Mouse (Mus musculus) midbrain, embryonic 16.5 days (tissue): ENCODE data around the gene Sh3tc1. TPM values are rescaled to one million over a fixed set of nuclear protein-coding genes. Genes with fewer than 3 reads are reported as not detected.

Experiments used
- ATAC-seq: fragments of 200-750 bp; cut with Nextera tagmentation; 2 replicates; pipeline ENCODE4 v1.8.0; 2017; ENCODE audit warnings: moderate TSS enrichment
- H3K27ac ChIP-seq: fragments of 300-500 bp; sonication (generic); 2 replicates; pipeline ENCODE4 v1.5.1; 2014; ENCODE audit warnings: mild to moderate bottlenecking, low read length, mixed read lengths
- H3K27me3 ChIP-seq: fragments of 300-500 bp; sonication (generic); 2 replicates; pipeline ENCODE4 v1.6.1; 2014; ENCODE audit warnings: low read depth, low read length, mixed read lengths; ENCODE audit not compliant: control insufficient read depth, insufficient read depth
- H3K36me3 ChIP-seq: fragments of 300-500 bp; sonication (generic); 2 replicates; pipeline ENCODE4 v1.6.1; 2014; ENCODE audit warnings: mild to moderate bottlenecking, low read length, moderate library complexity, mixed read lengths; ENCODE audit not compliant: control insufficient read depth, insufficient read depth
- H3K4me1 ChIP-seq: fragments of 300-500 bp; sonication (generic); 2 replicates; pipeline ENCODE4 v1.6.1; 2014; ENCODE audit warnings: mild to moderate bottlenecking, low read length, mixed read lengths; ENCODE audit not compliant: control insufficient read depth, insufficient read depth
- H3K4me2 ChIP-seq: fragments of 300-500 bp; sonication (generic); 2 replicates; pipeline ENCODE4 v1.6.1; 2014; ENCODE audit warnings: mild to moderate bottlenecking, low read length, mixed read lengths
- H3K4me3 ChIP-seq: fragments of 300-500 bp; sonication (generic); 2 replicates; pipeline ENCODE4 v1.5.1; 2014; ENCODE audit warnings: low read depth, mild to moderate bottlenecking, low read length, moderate library complexity, mixed read lengths
- H3K9ac ChIP-seq: fragments of 300-500 bp; sonication (generic); 2 replicates; pipeline ENCODE4 v1.6.1; 2014; ENCODE audit warnings: low read depth, low read length, mixed read lengths
- H3K9me3 ChIP-seq: fragments of 300-500 bp; sonication (generic); replicated peaks from 2 replicates; pipeline ENCODE4 v1.6.1; 2014; ENCODE audit warnings: mild to moderate bottlenecking, low read length, mixed read lengths; ENCODE audit not compliant: control insufficient read depth, poor library complexity, severe bottlenecking
- WGBS: fragments of 180-500 bp; shearing (Covaris S2); extraction: QIAGEN DNeasy Blood & Tissue Kit; methylation state at CpG from one replicate; pipeline ENCODE4 v1.1.7; 2014; 5-methylcytosine and 5-hydroxymethylcytosine counted together
- polyA plus RNA-seq: library from polyadenylated mRNA; unstranded; fragments of >200 nt; fragmentation: Nextera tagmentation; extraction: Ambion mirVana; gene quantifications from 2 replicates; pipeline ENCODE4 v1.2.1, GENCODE M21; 2015

The Sh3tc1 gene
- polyA plus RNA-seq, 1 experiment from 2014 or later = 1.8 TPM

DNA sequence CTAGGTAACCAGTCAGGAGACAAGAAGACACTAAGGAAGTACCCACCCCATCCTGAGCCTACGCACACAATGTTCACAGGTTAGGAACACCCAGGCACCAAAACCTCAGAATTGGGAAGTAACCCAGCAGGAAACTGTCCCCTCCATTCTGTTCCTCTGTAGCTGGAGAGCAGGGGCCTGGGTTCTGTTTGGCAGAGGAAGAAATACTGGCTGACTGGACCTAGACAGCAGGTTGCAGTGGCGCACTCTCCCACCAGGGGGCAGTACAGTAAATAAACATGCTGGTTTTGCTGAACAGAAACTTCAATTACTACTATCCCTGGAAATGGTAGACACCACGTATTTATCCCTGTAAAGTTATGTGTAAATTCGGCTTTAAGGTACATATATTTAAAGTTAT, 7.1 kb upstream of the Sh3tc1 start:
- Histone ChIP-seq H3K27ac (no peak overlapping the region), H3K36me3 (no peaks in the 10 kb centered on the region), H3K4me1 (no peaks in the 10 kb centered on the region), H3K9ac (no peak overlapping the region), H3K9me3 (no peaks in the 10 kb centered on the region), H3K4me2 (no peak overlapping the region), H3K4me3 (no peak overlapping the region), H3K27me3 (no peaks in the 10 kb centered on the region)
- WGBS = 33% methylated on average over 4 of the region's 4 CpGs
- no peak for ATAC-seq

DNA sequence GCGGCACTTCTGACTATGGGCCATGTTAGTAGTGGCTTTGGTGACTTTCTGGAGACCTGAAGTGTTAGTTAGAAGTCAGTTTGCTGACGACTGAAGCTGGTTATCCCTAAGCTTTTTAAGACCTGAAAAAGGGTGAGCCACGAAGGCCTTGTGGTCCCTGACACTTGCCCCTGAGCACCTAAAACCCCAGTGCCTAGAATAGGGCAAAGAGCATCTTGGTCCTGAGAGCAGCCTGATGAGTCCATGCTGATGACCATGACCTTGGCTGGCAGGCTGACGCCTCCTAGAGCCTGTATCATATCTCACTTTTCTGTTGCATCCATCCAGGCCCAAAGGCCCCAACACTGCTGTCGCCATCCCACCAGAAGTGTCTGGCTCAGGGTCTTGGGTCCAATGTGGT, 5.6 kb upstream of the Sh3tc1 start:
- H3K27me3 ChIP-seq = peaks cover 7% of the 10 kb centered on the region; the same call in 1 of the 2 replicates
- H3K4me2 ChIP-seq = no peak overlapping the region
- H3K9me3 ChIP-seq = no peaks in the 10 kb centered on the region
- 87% methylated on average over 5 of the region's 5 CpGs for WGBS
- H3K4me1 ChIP-seq = no peaks in the 10 kb centered on the region; the same call in 1 of the 2 replicates
- no peak for ATAC-seq
- no peaks in the 10 kb centered on the region for H3K36me3 ChIP-seq
- H3K9ac ChIP-seq = no peak overlapping the region
- H3K4me3 ChIP-seq = no peak overlapping the region
- H3K27ac ChIP-seq = no peak overlapping the region

DNA sequence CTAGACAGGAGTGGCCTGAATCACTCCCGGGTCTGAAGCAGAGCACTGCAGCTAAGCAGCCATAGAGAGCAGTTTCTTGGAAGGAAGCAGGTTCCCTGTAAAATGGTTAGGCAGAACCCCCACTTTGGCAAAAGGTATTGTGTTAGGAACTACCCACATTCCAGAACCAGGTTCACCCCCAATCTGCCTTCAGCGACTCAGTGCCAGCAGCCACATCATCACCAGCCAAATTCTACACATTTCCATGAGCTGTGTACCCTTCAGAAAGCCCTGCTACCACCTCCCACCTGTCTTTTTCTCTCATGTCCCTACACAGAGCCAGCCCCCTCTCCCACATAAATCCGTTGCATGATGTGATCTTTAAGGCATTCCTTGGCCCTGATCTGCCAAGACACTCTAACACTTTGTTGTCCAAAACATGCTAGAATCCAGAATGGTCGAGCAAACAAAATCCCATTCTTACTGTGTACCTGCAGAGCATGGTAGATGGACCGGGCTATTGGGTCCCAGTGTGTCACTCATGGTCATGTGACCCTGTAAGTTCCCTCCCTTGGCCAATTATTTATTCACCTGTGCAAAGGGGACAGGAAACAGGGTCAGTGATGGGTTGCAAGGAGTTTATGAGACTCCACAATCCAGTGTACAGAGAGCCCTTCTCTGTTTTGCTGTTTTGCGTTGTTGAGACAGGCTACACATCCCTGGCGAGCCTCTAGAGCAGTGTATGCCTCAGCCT, 4.4 kb upstream of the Sh3tc1 start:
- Histone ChIP-seq H3K27me3 (peaks cover 8% of the 10 kb centered on the region; the same call in 1 of the 2 replicates), H3K4me2 (no peak overlapping the region), H3K4me3 (no peak overlapping the region), H3K27ac (no peak overlapping the region), H3K36me3 (no peaks in the 10 kb centered on the region), H3K9me3 (no peaks in the 10 kb centered on the region), H3K9ac (no peak overlapping the region), H3K4me1 (no peaks in the 10 kb centered on the region; the same call in 1 of the 2 replicates)
- WGBS = 86% methylated on average over 7 of the region's 7 CpGs
- no peak for ATAC-seq

DNA sequence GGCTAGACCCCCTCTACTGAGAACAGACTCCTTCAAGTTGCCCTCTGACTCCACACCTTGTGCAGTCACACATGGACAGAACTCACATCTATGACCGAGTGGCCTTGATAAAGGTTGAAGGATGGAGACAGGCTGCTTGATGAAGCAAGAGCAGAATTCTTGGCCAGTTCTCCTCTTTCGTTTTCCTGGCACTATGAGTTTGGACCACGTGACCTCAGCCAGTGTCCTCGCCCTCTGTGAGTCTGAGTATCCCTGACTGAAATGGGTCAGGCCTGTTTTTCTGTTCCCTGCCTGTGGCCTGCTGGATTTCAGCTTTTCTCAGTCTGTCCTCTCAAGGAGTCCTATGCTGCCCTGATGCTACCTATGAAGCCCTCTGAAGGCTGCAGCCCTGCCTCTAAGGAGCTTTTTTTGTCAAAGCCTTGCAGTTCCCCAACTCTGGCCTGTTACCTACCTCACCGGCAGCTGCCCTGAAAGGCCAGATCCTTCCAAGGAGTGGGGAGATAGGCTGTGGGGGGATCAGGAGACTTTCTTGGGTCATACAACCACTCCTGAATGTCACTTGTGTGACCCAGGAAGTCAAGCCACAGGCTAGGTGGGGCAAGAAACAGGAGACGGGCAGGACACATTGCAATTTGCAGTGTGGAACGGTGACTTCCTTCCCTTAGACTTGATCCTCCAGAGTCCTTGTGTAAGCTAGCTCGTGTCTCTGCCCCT, 3.6 kb upstream of the Sh3tc1 start:
- Histone ChIP-seq H3K9me3 (no peaks in the 10 kb centered on the region), H3K4me1 (no peaks in the 10 kb centered on the region; the same call in 1 of the 2 replicates), H3K27ac (no peak overlapping the region), H3K27me3 (peaks cover 8% of the 10 kb centered on the region; the same call in 1 of the 2 replicates), H3K4me3 (no peak overlapping the region), H3K36me3 (no peaks in the 10 kb centered on the region), H3K9ac (no peak overlapping the region), H3K4me2 (no peak overlapping the region)
- 79% methylated on average over 8 of the region's 8 CpGs for WGBS
- no peak for ATAC-seq

- WGBS = 51% methylated on average over 13 of the region's 13 CpGs
Observed at GRCm38 (mm10) chr5:35741225-35741820, 1.5 kb upstream of the Sh3tc1 start.

GRCm38 (mm10) chr5:35740716-35741115, 929 bp upstream of the Sh3tc1 start:
- Histone ChIP-seq H3K9ac (no peak overlapping the region), H3K27me3 (peaks cover 8% of the 10 kb centered on the region; the same call in 1 of the 2 replicates), H3K4me3 (no peak overlapping the region), H3K9me3 (no peaks in the 10 kb centered on the region), H3K36me3 (no peaks in the 10 kb centered on the region), H3K27ac (no peak overlapping the region), H3K4me2 (no peak overlapping the region), H3K4me1 (no peaks in the 10 kb centered on the region; the same call in 1 of the 2 replicates)
- ATAC-seq = no peak
- whole genome bisulfite sequencing = 13% methylated on average over 10 of the region's 10 CpGs

More at GRCm38 (mm10) chr5:35741225-35741820, 1.5 kb upstream of the Sh3tc1 start:
- no peak overlapping the region for H3K4me3 ChIP-seq
- H3K4me2 ChIP-seq = no peak overlapping the region
- H3K9me3 ChIP-seq = no peaks in the 10 kb centered on the region
- H3K27me3 ChIP-seq = peaks cover 8% of the 10 kb centered on the region; the same call in 1 of the 2 replicates
- no peak overlapping the region for H3K27ac ChIP-seq
- H3K4me1 ChIP-seq = no peaks in the 10 kb centered on the region; the same call in 1 of the 2 replicates
- ATAC-seq = no peak
- H3K9ac ChIP-seq = no peak overlapping the region
- no peaks in the 10 kb centered on the region for H3K36me3 ChIP-seq

GRCm38 (mm10) chr5:35739005-35739404, 782 bp downstream of the Sh3tc1 start:
- no peak overlapping the region for H3K4me2 ChIP-seq
- no peaks in the 10 kb centered on the region; the same call in 1 of the 2 replicates for H3K4me1 ChIP-seq
- H3K9me3 ChIP-seq = no peaks in the 10 kb centered on the region
- H3K4me3 ChIP-seq = no peak overlapping the region
- ATAC-seq = no peak
- H3K9ac ChIP-seq = no peak overlapping the region
- 75% methylated on average over 2 of the region's 2 CpGs for WGBS
- no peak overlapping the region for H3K27ac ChIP-seq
- H3K36me3 ChIP-seq = no peaks in the 10 kb centered on the region
- peaks cover 8% of the 10 kb centered on the region; the same call in 1 of the 2 replicates for H3K27me3 ChIP-seq

GRCm38 (mm10) chr5:35737231-35737901, 2.4 kb downstream of the Sh3tc1 start:
- Histone ChIP-seq H3K4me2 (no peak overlapping the region), H3K36me3 (no peaks in the 10 kb centered on the region), H3K4me3 (no peak overlapping the region), H3K4me1 (no peaks in the 10 kb centered on the region; the same call in 1 of the 2 replicates), H3K9ac (no peak overlapping the region), H3K9me3 (no peaks in the 10 kb centered on the region), H3K27ac (no peak overlapping the region), H3K27me3 (peaks cover 8% of the 10 kb centered on the region; the same call in 1 of the 2 replicates)
- WGBS = 78% methylated on average over 20 of the region's 20 CpGs
- no peak for ATAC-seq
